Mouse (Mus musculus) heart, adult 18-20 months (tissue): ENCODE results near the gene Tnks2. TPM values are rescaled to one million over a fixed set of nuclear protein-coding genes. Genes with fewer than 3 reads are reported as not detected.

Source experiments
- DNase-seq, 2 experiments: peaks; one replicate each; pipeline ENCODE4 v3.0.0; 2021 to 2022; ENCODE audit warnings: mixed read lengths in 1 of 2
- total RNA-seq, 2 experiments: library from RNA; stranded (reverse); gene quantifications; 2 replicates each; pipeline ENCODE4 v1.2.3; 2021

Tnks2 gene
- total RNA-seq, 2 experiments from 2014 or later: 71.9 to 80.4 TPM

DNA sequence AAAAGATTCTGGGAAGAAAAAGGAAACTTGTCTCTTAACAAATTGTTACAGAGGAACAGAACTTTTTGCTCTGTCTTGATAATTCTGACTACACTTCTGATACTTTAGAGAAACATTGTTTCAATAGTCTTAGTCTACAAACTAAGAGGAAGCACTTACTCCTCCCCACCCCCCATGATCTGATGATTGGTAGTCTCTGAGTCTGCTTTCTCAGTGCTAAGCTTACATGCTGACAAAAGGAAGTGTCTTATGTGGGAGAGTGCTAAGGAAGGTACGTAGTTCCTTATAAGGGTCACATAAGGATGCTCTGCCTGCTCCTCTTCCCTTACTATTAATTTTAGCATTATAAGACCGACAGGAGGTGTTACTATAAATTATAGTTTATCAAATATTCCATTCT lies 98.6 kb downstream of the Tnks2 start:
- peak in 1 of 2 experiments; percentile 48 for DNase-seq

DNA sequence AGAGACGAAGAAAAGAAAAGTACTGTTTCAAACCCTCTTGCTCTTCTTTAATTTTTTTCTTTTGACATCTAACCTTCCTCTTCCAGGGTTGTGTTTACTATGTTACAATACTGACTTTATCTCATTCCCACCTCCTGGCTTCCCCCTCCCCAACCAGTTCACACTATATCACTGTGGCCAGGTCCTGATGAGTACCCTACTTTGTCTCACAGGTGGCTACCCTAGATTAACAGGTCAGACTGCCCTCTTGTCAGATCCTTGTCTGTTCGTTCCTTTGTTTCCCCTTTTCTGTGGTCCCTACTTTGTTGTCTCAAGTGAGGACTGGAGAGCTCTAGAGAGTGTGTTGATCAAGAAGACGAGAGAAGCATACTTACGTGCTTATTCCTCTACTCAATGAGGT lies 102.3 kb downstream of the Tnks2 start:
- DNase-seq: no peak

DNA sequence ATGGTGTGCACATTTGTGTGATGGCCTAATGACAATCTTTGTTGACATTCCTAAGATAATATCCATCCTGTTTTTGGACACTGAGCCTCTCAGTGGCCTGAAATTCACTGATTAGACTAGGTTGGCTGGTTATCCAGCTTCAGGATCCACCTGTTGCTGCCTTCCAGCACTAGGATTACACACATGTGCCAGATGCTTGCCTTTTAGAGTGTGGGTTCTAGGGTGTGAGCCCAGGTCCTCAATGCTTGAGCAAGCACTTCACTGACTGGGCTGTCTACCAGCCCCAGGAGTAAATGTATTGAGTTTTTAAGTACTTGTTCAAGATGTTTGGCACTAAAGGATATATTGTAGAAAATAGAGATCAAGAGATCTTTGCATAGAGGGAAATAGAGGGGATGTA lies 104.0 kb downstream of the Tnks2 start:
- DNase-seq: no peak

DNA sequence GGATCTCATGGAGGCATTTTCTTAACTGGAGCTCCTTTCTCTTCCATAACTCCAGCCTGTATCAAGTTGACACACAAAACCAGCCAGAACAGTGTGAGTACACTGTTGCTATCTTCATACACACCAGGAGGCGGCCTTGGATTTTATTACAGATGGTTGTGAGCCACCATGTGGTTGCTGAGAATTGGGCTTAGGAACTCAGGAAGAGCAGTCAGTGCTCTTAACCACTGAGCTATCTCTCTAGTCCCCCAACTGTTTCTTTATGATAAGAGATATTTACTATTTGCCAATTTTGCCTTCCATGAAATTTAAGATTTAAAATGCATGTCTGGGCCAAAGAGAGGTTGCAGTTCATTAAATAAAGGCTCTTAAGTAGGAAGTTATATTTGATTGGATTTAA lies 106.0 kb downstream of the Tnks2 start:
- DNase-seq: no peak

Other genes with a start within 250 kb of the Tnks2 start
- gene Ppp1r3c, start 97.6 kb upstream of the Tnks2 start, total RNA-seq: 100 to 1,000 TPM; 159 to 201 TPM
- 1 to 10 TPM; 2.1 to 2.2 TPM for gene Fgfbp3, start 85.4 kb downstream of the Tnks2 start, total RNA-seq
- gene Btaf1, start 91.8 kb downstream of the Tnks2 start, total RNA-seq: 10 to 100 TPM; 12.7 to 14.2 TPM